Mouse (Mus musculus) cerebellum, adult 9-11 months (tissue): Measurements from ENCODE around the gene Sftpa1.

Experiments used
- DNase-seq: peaks from one replicate; pipeline ENCODE4 v3.0.0; 2022

The Sftpa1 gene

GRCm38 (mm10) chr14:41131540-41131939, at the start of gene Sftpa1:
Gene Sftpa1, plus strand, starts transcription at chr14:41131782.
- DNase-seq: no peak

- no peak for DNase-seq
These were observed 49.2 kb upstream of the Sftpa1 start for GRCm38 (mm10) chr14:41082408-41082807.

- no peak for DNase-seq
These were observed 44.1 kb upstream of the Sftpa1 start for GRCm38 (mm10) chr14:41087509-41087908.

- DNase-seq: no peak
These were observed 40.8 kb upstream of the Sftpa1 start for GRCm38 (mm10) chr14:41090777-41091176.

- no peak for DNase-seq
These were observed 37.5 kb upstream of the Sftpa1 start for GRCm38 (mm10) chr14:41094114-41094513.

- DNase-seq: no peak
These were observed 35.2 kb upstream of the Sftpa1 start for GRCm38 (mm10) chr14:41096296-41096860.

GRCm38 (mm10) chr14:41098726-41099125, 32.9 kb upstream of the Sftpa1 start:
- DNase-seq: no peak

GRCm38 (mm10) chr14:41100712-41101111, 30.9 kb upstream of the Sftpa1 start:
- no peak for DNase-seq

GRCm38 (mm10) chr14:41101242-41101641, 30.3 kb upstream of the Sftpa1 start:
- DNase-seq: no peak

GRCm38 (mm10) chr14:41102269-41102668, 29.3 kb upstream of the Sftpa1 start:
- no peak for DNase-seq

GRCm38 (mm10) chr14:41104853-41105444, 26.6 kb upstream of the Sftpa1 start, which contains the start of gene Mat1a:
Gene Mat1a, plus strand, starts transcription at chr14:41105035.
- no peak for DNase-seq

- no peak for DNase-seq
These were observed 20.4 kb upstream of the Sftpa1 start for GRCm38 (mm10) chr14:41111031-41111668.

GRCm38 (mm10) chr14:41112944-41113343, 18.6 kb upstream of the Sftpa1 start:
- no peak for DNase-seq

- DNase-seq: peak; percentile 14
These were observed 15.3 kb upstream of the Sftpa1 start for GRCm38 (mm10) chr14:41116271-41116670.

- no peak for DNase-seq
These were observed 6.9 kb upstream of the Sftpa1 start for GRCm38 (mm10) chr14:41124683-41125082.

GRCm38 (mm10) chr14:41127997-41128396, 3.6 kb upstream of the Sftpa1 start:
- DNase-seq: no peak

GRCm38 (mm10) chr14:41137006-41137405, 5.4 kb downstream of the Sftpa1 start:
- no peak for DNase-seq

- DNase-seq: no peak
These were observed 9.1 kb downstream of the Sftpa1 start for GRCm38 (mm10) chr14:41140686-41141085.

- no peak for DNase-seq
These were observed 14.5 kb downstream of the Sftpa1 start for GRCm38 (mm10) chr14:41146035-41146434.

- DNase-seq: no peak
These were observed 15.3 kb downstream of the Sftpa1 start for GRCm38 (mm10) chr14:41146922-41147321.

GRCm38 (mm10) chr14:41147356-41147755, 15.8 kb downstream of the Sftpa1 start:
- DNase-seq: no peak

GRCm38 (mm10) chr14:41151220-41151898, 19.8 kb downstream of the Sftpa1 start, which contains the start of gene Mbl1:
Gene Mbl1, plus strand, starts transcription at chr14:41151458.
- DNase-seq: no peak

- DNase-seq: no peak
These were observed 28.5 kb downstream of the Sftpa1 start for GRCm38 (mm10) chr14:41160076-41160475.

GRCm38 (mm10) chr14:41160743-41161142, 29.2 kb downstream of the Sftpa1 start:
- DNase-seq: no peak
